Mouse (Mus musculus) neural tube, embryonic 12.5 days (tissue): Measurements from ENCODE around the gene Krt35. TPM values are rescaled to one million over a fixed set of nuclear protein-coding genes. Genes with fewer than 3 reads are reported as not detected.

Experiments used
- ATAC-seq: fragments of 200-750 bp; cut with Nextera tagmentation; 2 replicates; pipeline ENCODE4 v1.8.0; 2017; ENCODE audit warnings: low read depth, mild to moderate bottlenecking, moderate TSS enrichment, moderate library complexity; ENCODE audit not compliant: low FRiP score
- H3K27ac ChIP-seq: fragments of 300-500 bp; sonication (generic); 2 replicates; pipeline ENCODE4 v1.5.1; 2016
- H3K27me3 ChIP-seq: fragments of 300-500 bp; sonication (generic); replicated peaks from 2 replicates; pipeline ENCODE4 v1.6.1; 2016; ENCODE audit warnings: mild to moderate bottlenecking
- H3K36me3 ChIP-seq: fragments of 300-500 bp; sonication (generic); 2 replicates; pipeline ENCODE4 v1.6.1; 2016; ENCODE audit warnings: mild to moderate bottlenecking
- H3K4me1 ChIP-seq: fragments of 300-500 bp; sonication (generic); 2 replicates; pipeline ENCODE4 v1.6.1; 2016
- H3K4me2 ChIP-seq: fragments of 300-500 bp; sonication (generic); replicated peaks from 2 replicates; pipeline ENCODE4 v1.6.1; 2016; ENCODE audit warnings: mild to moderate bottlenecking
- H3K4me3 ChIP-seq: fragments of 300-500 bp; sonication (generic); 2 replicates; pipeline ENCODE4 v1.5.1; 2016
- H3K9ac ChIP-seq: fragments of 300-500 bp; sonication (generic); 2 replicates; pipeline ENCODE4 v1.6.1; 2016; ENCODE audit warnings: mild to moderate bottlenecking
- H3K9me3 ChIP-seq: fragments of 300-500 bp; sonication (generic); 2 replicates; pipeline ENCODE4 v1.6.1; 2016; ENCODE audit warnings: mild to moderate bottlenecking
- WGBS: fragments of 180-500 bp; shearing (Covaris S2); methylation state at CpG from one replicate; pipeline ENCODE4 v1.1.7; 2016; 5-methylcytosine and 5-hydroxymethylcytosine counted together
- polyA plus RNA-seq: library from polyadenylated mRNA; unstranded; fragments of >200 nt; fragmentation: Nextera tagmentation; extraction: Ambion mirVana; gene quantifications from 2 replicates; pipeline ENCODE4 v1.2.1, GENCODE M21; 2016

Gene Krt35
- polyA plus RNA-seq: not detected in 2 replicates

DNA sequence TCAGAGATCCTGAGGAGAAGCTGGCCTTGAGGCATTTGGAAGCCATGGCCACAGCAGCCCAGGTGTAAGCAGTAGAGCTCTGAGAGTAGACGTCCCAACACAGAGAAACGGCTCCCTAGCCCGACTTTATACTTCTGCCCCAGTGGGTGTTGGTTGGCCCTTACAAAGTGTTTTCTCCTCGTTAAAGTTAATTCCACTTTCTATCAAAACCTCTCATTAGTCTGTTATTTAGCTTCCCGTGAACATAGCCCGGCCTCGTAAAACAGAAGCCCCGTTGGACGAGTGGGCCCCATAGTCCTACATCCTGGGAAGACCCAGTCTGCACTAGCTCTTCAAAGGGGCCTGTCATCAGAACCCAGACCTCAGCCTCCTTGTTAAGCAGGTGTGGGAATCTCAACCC, at the start of gene Krt35:
TSS of gene Krt35 (minus strand) at position 101 of the 400 bp plus-strand sequence.
- Histone ChIP-seq H3K9me3 (no peaks in the 10 kb centered on the region), H3K4me3 (no peak within 1 kb of the TSS), H3K27me3 (no peaks in the 10 kb centered on the region), H3K9ac (no peak within 1 kb of the TSS), H3K4me2 (no peak within 1 kb of the TSS), H3K27ac (no peak within 1 kb of the TSS), H3K4me1 (no peaks in the 10 kb centered on the region), H3K36me3 (no peaks in the 10 kb centered on the region)
- no peak for ATAC-seq
- 76% methylated on average over 9 of the region's 9 CpGs for WGBS

DNA sequence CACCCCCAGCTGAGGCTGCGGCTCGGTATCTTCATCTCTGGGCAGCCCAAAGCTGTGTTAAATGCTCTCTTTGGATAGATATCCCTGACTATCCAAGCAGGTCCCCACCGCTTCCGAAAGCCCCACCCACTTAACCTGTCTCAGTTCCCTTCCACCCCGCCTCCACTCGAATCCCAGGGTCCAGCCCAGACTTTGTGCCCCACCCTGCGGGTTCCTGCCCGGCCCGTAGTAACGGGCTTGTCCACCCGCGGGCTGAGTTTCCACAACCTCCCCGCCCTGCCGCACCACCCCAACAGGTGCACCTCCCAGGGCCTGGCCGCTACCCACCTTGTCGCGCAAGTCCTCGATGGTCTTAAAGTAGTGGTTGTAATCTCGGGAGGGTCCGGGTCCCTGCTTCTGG, 49.1 kb upstream of the Krt35 start:
- no peak for ATAC-seq

GRCm38 (mm10) chr11:100140966-100141365, 44.9 kb upstream of the Krt35 start:
- H3K36me3 ChIP-seq: no peaks in the 10 kb centered on the region
- ATAC-seq: no peak
- no peak overlapping the region for H3K27ac ChIP-seq
- peaks cover 27% of the 10 kb centered on the region for H3K27me3 ChIP-seq
- WGBS: 87% methylated on average over 21 of the region's 21 CpGs
- H3K4me1 ChIP-seq: peaks cover 21% of the 10 kb centered on the region
- no peaks in the 10 kb centered on the region for H3K9me3 ChIP-seq
- no peak overlapping the region for H3K4me3 ChIP-seq
- no peak overlapping the region for H3K9ac ChIP-seq
- no peak overlapping the region for H3K4me2 ChIP-seq

More for the DNA sequence above, 49.1 kb upstream of the Krt35 start:
- Histone ChIP-seq H3K27ac (no peak overlapping the region), H3K9me3 (no peaks in the 10 kb centered on the region), H3K4me3 (0 out of 2 replicates have a peak overlapping the region, but pooled peaks have one; percentile 13), H3K4me2 (peak overlapping the region; percentile 48), H3K36me3 (no peaks in the 10 kb centered on the region), H3K9ac (no peak overlapping the region), H3K27me3 (peaks cover 33% of the 10 kb centered on the region), H3K4me1 (peaks cover 9% of the 10 kb centered on the region)
- WGBS: under 1% methylated on average over 20 of the region's 20 CpGs

DNA sequence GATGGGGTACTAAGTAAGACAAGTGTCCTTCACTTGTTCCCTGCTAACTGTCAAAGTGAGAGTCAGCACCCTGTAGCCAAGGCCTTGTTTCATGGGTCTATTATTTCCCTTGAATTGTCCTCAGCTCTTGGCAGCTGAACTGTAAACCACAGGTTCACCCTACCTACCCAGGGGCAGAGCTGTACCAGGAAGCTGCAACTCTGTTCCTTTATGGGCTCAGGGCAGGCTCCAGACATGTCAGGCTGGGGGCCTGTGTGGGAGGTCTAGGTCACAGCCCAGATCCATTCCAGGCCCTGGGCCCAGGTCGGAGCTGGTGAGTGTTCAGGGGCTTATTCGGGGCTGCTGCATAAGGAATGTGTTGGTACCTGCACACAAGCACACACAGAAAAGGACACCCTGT, 43.4 kb upstream of the Krt35 start:
- Histone ChIP-seq H3K4me3 (no peak overlapping the region), H3K4me1 (peaks cover 11% of the 10 kb centered on the region; the same call in 1 of the 2 replicates), H3K27me3 (peaks cover 11% of the 10 kb centered on the region), H3K9me3 (no peaks in the 10 kb centered on the region), H3K36me3 (no peaks in the 10 kb centered on the region), H3K9ac (no peak overlapping the region), H3K4me2 (no peak overlapping the region), H3K27ac (no peak overlapping the region)
- ATAC-seq: no peak
- whole genome bisulfite sequencing: 78% methylated on average over 2 of the region's 2 CpGs

- peaks cover 5% of the 10 kb centered on the region; the same call in 1 of the 2 replicates for H3K27me3 ChIP-seq
- WGBS: 44% methylated on average over 7 of the region's 7 CpGs
- H3K4me1 ChIP-seq: peaks cover 11% of the 10 kb centered on the region; the same call in 1 of the 2 replicates
- H3K27ac ChIP-seq: no peak overlapping the region
- no peak for ATAC-seq
- no peaks in the 10 kb centered on the region for H3K36me3 ChIP-seq
- H3K4me3 ChIP-seq: no peak overlapping the region
- H3K9me3 ChIP-seq: no peaks in the 10 kb centered on the region
- H3K4me2 ChIP-seq: no peak overlapping the region
- no peak overlapping the region for H3K9ac ChIP-seq
Observed at GRCm38 (mm10) chr11:100138809-100139208, 42.8 kb upstream of the Krt35 start.

GRCm38 (mm10) chr11:100137693-100138092, 41.7 kb upstream of the Krt35 start:
- no peak overlapping the region for H3K4me3 ChIP-seq
- no peaks in the 10 kb centered on the region for H3K9me3 ChIP-seq
- 0 out of 2 replicates have a peak, but pooled peaks cover 4% of the 10 kb centered on the region for H3K27me3 ChIP-seq
- peaks cover 11% of the 10 kb centered on the region; the same call in 1 of the 2 replicates for H3K4me1 ChIP-seq
- no peaks in the 10 kb centered on the region for H3K36me3 ChIP-seq
- H3K4me2 ChIP-seq: 0 out of 2 replicates have a peak overlapping the region, but pooled peaks have one; percentile 2
- no peak; the same call in 1 of the 2 replicates for ATAC-seq
- WGBS: 29% methylated on average over 5 of the region's 5 CpGs
- no peak overlapping the region for H3K9ac ChIP-seq
- H3K27ac ChIP-seq: no peak overlapping the region

- H3K9me3 ChIP-seq: no peaks in the 10 kb centered on the region
- 42% methylated on average over 5 of the region's 5 CpGs for WGBS
- no peak overlapping the region for H3K9ac ChIP-seq
- H3K27ac ChIP-seq: no peak overlapping the region
- H3K36me3 ChIP-seq: no peaks in the 10 kb centered on the region
- no peak overlapping the region for H3K4me3 ChIP-seq
- H3K27me3 ChIP-seq: 0 out of 2 replicates have a peak, but pooled peaks cover 6% of the 10 kb centered on the region
- no peak overlapping the region for H3K4me2 ChIP-seq
- no peak for ATAC-seq
- peaks cover 11% of the 10 kb centered on the region; the same call in 1 of the 2 replicates for H3K4me1 ChIP-seq
Observed at GRCm38 (mm10) chr11:100136559-100136958, 40.5 kb upstream of the Krt35 start.

DNA sequence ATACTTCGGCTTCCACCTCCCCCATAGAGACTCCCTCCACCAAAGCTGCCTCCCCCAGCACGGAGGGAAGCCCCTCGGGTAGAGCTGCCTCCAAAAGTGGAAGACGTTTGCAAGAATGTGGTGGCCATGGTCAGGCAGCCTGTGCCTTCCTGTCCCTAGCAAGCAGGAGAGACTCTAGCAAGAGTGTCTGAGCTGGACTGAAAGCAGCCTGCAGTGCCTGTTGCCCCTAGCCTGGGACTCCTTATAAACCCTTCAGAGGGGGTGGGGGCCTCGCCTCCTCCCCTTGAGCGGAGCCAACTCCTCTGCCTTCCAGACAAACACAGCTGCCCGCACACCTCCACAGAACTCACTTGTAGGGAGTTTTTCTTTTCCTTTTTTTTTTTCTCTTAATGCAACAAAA, 39.7 kb upstream of the Krt35 start, which contains the start of gene Krt15:
TSS of gene Krt15 (minus strand) at position 198 of the 400 bp plus-strand sequence.
- no peak within 1 kb of the TSS for H3K27ac ChIP-seq
- H3K4me3 ChIP-seq: no peak within 1 kb of the TSS
- ATAC-seq: no peak
- no peak within 1 kb of the TSS for H3K4me2 ChIP-seq
- no peaks in the 10 kb centered on the region for H3K36me3 ChIP-seq
- 75% methylated on average over 7 of the region's 7 CpGs for WGBS
- H3K27me3 ChIP-seq: 0 out of 2 replicates have a peak, but pooled peaks cover 6% of the 10 kb centered on the region
- no peaks in the 10 kb centered on the region for H3K9me3 ChIP-seq
- H3K9ac ChIP-seq: no peak within 1 kb of the TSS
- H3K4me1 ChIP-seq: peaks cover 11% of the 10 kb centered on the region; the same call in 1 of the 2 replicates

GRCm38 (mm10) chr11:100124901-100125300, 28.9 kb upstream of the Krt35 start:
- H3K4me3 ChIP-seq: no peak overlapping the region
- no peaks in the 10 kb centered on the region for H3K36me3 ChIP-seq
- no peaks in the 10 kb centered on the region for H3K9me3 ChIP-seq
- whole genome bisulfite sequencing: 85% methylated on average over 7 of the region's 7 CpGs
- H3K4me2 ChIP-seq: no peak overlapping the region
- no peak overlapping the region for H3K9ac ChIP-seq
- no peaks in the 10 kb centered on the region for H3K27me3 ChIP-seq
- ATAC-seq: no peak
- H3K4me1 ChIP-seq: no peaks in the 10 kb centered on the region
- no peak overlapping the region for H3K27ac ChIP-seq

DNA sequence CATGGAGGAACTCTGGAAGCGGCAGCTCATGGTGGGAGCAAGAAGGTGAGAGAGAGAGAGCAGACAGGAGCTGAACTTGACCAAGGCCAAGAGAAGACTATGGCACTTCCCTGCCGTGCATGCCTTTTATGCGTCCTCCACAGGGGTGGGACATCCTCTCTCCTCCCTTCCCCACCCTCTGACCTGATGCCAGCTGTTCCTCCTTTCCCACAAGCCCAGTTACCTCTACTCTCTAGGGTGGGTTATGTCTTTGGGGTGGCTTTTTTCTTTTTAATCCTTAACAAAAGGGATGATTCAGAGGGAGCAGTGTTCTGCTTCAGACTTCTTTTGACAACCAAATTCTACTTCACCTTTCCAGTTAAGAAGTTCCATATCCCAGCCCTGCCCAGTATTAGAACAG, 25.4 kb upstream of the Krt35 start, which contains the start of gene Krt13:
TSS of gene Krt13 (minus strand) at position 101 of the 400 bp plus-strand sequence.
- H3K4me1 ChIP-seq: no peaks in the 10 kb centered on the region
- no peaks in the 10 kb centered on the region for H3K9me3 ChIP-seq
- H3K4me2 ChIP-seq: no peak within 1 kb of the TSS
- no peak within 1 kb of the TSS for H3K27ac ChIP-seq
- ATAC-seq: no peak
- no peaks in the 10 kb centered on the region for H3K36me3 ChIP-seq
- no peak within 1 kb of the TSS for H3K4me3 ChIP-seq
- no peaks in the 10 kb centered on the region for H3K27me3 ChIP-seq
- H3K9ac ChIP-seq: no peak within 1 kb of the TSS
- 76% methylated on average over 3 of the region's 3 CpGs for WGBS

DNA sequence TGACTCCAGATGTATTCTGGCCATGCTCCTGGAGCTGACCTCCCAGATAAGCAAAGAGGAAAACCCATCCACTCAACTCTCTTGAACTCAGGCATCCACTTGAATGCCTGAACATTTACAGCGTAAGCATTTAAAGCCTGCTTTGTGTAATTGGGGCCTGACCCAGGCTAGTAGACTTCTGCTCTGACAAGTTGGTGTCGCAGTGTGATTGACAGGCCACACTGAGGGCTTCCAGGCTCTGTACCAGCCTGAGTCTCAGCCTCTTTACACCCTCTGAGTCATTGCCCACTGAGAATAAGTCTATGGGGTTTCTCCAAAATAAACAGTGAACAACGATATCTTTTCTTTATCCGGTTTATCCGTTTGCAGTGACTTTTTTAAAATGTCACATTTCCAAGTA, 24.3 kb upstream of the Krt35 start:
- 94% methylated on average over 5 of the region's 5 CpGs for WGBS
- Histone ChIP-seq H3K27me3 (no peaks in the 10 kb centered on the region), H3K9ac (no peak overlapping the region), H3K9me3 (no peaks in the 10 kb centered on the region), H3K27ac (no peak overlapping the region), H3K4me1 (no peaks in the 10 kb centered on the region), H3K4me3 (no peak overlapping the region), H3K4me2 (no peak overlapping the region), H3K36me3 (no peaks in the 10 kb centered on the region)
- no peak for ATAC-seq

DNA sequence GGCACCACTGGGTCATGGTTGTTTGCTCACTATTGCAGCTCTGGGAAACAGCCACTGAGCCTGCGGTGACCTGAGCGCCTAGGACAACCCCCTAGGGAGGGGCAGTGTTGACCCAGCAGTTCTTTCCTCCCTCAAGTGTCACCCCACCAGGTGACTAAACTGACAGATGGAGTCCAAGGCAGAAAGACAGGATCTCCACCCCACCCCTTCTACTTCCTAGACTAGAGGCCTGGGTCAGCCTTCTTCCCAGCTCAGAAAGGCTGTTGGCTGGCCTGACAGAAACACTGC, 17.6 kb upstream of the Krt35 start:
- H3K9ac ChIP-seq: no peak overlapping the region
- 75% methylated on average over 2 of the region's 2 CpGs for WGBS
- no peaks in the 10 kb centered on the region for H3K27me3 ChIP-seq
- H3K27ac ChIP-seq: no peak overlapping the region
- no peaks in the 10 kb centered on the region for H3K36me3 ChIP-seq
- ATAC-seq: no peak
- no peak overlapping the region for H3K4me2 ChIP-seq
- H3K4me1 ChIP-seq: no peaks in the 10 kb centered on the region
- H3K4me3 ChIP-seq: no peak overlapping the region
- H3K9me3 ChIP-seq: no peaks in the 10 kb centered on the region
